Mouse (Mus musculus) right cerebral cortex, postnatal 36 days (tissue): ENCODE measurements around the gene Krt31.

Experiments
- DNase-seq, 2 experiments: peaks; one replicate each; pipeline ENCODE4 v3.0.0; 2022; ENCODE audit warnings: low spot score in 2 of 2, mixed read lengths in 1 of 2

The Krt31 gene

GRCm38 (mm10) chr11:100050451-100050850 is at the start of gene Krt31:
Gene Krt31, minus strand, starts transcription at chr11:100050551.
- no peak for DNase-seq

DNA sequence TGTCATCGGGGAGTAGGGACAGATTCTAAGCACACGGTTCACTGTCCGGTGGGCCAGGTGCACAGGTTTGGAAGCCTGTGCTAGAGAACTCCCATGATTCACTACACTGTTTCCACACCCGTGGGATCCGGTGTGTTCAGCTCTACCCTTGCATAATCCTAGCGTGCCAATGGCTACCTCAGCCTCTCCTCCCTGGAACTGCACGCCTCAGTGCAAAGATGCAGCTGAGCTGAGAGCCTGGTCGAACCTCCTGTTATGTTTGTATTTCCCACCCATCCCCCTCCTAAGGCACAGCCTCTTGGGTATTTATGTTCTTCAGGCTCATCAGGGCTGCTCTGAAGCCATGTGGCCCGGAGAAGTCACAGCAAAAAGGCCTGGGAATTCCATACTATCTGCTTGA is 47.5 kb upstream of the Krt31 start:
- no peak for DNase-seq

DNA sequence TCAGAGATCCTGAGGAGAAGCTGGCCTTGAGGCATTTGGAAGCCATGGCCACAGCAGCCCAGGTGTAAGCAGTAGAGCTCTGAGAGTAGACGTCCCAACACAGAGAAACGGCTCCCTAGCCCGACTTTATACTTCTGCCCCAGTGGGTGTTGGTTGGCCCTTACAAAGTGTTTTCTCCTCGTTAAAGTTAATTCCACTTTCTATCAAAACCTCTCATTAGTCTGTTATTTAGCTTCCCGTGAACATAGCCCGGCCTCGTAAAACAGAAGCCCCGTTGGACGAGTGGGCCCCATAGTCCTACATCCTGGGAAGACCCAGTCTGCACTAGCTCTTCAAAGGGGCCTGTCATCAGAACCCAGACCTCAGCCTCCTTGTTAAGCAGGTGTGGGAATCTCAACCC is 45.8 kb upstream of the Krt31 start, which contains the start of gene Krt35:
Krt35 (minus strand) TSS at position 101 of the 400 bp plus-strand sequence.
- DNase-seq: no peak

GRCm38 (mm10) chr11:100088378-100089025 is 38.2 kb upstream of the Krt31 start:
- DNase-seq: no peak

DNA sequence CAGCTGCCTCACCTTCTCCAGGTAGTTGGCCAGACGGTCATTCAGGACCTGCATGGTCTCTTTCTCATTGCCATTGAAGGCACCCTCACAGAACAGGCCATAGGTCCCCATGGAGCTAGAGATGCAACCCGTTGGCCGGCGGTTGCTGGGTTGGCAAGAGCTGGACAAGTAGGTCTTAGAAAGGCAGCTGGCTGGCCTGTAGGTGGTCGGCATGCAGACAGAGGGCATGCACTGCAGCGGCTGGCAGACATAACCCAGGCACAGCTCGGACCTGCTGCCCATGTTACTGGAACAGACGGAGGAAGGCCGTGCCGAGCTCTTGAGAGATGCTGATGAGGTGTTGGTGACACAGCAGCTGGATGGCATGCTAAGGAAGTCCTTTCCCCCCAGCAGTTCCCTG is 37.5 kb upstream of the Krt31 start, which contains the start of gene Krt32:
Krt32 (minus strand) TSS at position 366 of the 400 bp plus-strand sequence.
- no peak for DNase-seq

- DNase-seq: no peak
Measured at GRCm38 (mm10) chr11:100073873-100074272, 23.5 kb upstream of the Krt31 start.

DNA sequence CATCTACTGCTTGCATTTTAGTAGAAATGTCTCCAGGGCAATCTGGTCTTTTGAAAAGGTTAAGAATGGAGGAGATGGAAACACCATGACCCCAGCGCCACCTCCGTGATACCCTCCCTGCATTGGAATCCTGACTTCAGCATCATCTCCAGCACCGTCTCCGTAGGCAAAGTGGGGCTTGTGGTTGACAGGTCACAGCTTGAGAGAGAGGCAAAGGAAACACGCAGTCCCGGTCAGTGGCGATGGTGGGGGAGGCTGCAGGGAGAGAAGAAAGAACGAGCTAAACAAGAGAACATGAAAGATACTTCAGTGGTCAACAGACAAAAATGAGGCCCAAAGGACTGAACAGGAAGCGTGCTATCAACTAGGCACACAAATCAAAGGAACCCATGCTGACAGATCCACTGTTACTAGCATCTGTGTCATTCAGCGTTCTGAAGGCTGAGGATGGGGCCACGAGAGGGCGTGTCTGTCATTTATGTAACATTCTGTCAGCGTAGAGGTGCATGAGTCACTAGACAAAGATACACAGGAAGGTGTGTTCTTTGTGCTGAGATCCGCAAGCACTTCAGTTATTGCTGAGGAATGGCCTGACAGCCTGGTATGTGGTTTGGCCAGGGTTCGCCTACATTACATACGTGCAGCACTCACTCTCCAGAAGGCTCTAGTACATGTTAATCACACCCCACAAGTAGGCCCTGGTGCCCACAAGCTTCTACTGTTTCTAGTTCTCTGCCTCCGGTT is 17.1 kb upstream of the Krt31 start:
- DNase-seq: no peak

DNA sequence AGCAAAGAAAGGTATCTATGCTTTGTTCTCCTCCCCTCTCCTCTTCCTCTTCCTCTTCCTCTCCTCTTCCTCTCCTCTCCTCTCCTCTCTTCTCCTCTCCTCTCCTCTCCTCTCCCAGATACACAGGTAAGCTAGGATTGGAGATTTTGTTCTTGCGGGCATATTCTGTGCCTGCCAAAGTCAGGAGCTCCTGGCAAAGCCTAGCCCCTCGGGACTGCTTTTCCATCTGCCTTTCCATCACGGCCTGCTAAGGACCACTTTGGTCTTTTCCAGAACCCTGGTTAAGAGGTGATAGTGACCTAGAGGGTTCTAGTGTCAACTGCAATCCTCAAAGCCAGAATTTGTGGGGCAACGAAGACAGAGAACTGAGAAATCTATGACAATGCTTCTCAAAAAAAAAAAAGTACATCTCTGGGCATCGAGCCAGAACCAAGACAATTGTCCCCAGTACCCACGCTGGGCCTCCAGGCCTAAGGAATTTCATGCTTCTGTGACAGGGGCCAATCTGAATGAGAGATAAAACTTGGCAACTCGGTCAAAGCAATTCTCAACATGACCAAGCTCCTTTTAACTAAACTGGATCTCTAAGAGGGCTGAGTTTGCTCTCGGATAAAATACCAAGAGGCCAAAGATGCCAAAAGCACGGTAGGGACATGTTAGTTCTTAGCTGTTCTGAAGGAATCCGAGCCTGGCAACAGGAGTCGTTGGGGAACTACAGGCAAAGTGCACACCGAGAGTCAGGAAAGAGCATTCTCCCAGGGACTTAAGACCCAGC is 16.1 kb upstream of the Krt31 start:
- no peak for DNase-seq

DNA sequence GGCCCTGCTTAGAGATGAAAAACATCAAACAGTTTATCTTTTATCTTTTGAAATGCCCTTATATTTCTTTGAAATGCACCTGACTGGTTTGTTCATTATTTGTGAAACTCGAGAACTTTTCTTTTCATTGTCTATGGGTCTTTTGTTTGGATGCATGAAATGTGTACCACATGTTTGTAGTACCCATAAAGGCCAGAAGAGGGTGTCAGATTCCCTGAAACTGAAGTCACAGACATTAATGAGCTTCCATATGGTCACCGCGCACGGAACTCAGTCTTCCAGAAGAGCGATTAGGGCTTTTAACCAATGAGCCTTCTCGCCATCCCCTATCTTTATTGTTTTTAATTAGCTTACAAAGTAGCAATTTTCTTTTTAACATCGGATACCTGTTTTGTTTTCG is 8.5 kb upstream of the Krt31 start:
- no peak for DNase-seq

- no peak for DNase-seq
Measured at GRCm38 (mm10) chr11:100055686-100056655, 5.6 kb upstream of the Krt31 start.

DNA sequence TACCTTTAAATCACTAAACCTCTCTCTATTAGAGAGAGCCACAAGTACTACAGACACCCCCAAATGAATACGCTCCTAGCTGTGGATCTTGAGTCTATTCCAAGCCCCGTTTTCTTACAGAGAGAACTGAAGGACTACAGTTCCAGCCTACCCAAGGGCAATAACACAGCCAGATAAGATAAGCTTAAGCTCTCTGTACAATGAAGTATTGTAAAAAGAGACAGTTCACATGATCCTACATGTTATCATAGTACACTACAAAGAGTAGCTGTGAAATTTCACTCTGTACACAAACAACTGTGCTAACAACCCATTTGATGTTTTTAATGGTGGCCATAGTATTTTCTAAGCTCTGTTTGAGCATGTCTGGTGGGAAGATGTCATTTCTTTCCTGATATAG is 3.2 kb downstream of the Krt31 start:
- DNase-seq: no peak

- no peak for DNase-seq
Measured at GRCm38 (mm10) chr11:100046303-100046866, 4.0 kb downstream of the Krt31 start.

GRCm38 (mm10) chr11:100041454-100041853 is 8.9 kb downstream of the Krt31 start, which contains the start of gene Krt34:
Gene Krt34, minus strand, starts transcription at chr11:100041554.
- no peak for DNase-seq

GRCm38 (mm10) chr11:100029768-100030167 is 20.6 kb downstream of the Krt31 start, which contains the start of gene Krt33b:
Gene Krt33b, minus strand, starts transcription at chr11:100029868.
- no peak for DNase-seq

GRCm38 (mm10) chr11:100021438-100021837 is 28.9 kb downstream of the Krt31 start:
- DNase-seq: peak in 1 of 2 experiments; percentile 7

DNA sequence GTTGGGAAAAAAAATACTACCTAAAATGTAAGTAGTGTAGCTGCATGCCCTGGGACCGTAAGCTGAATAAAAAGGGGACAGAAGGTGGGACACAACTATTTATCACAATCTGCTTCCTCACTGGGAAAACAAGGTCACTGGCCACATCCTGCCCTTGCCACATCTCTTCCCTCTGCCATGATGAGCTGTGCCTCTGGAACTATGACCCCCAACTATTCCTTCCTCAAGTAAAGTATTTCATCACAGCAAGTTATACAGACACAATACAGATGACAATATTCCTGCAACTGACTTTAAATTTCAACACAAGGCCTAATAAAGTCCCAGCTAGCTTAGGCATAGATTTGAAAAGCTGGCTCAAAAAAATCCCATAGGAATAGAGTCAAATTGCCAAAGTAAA is 30.9 kb downstream of the Krt31 start:
- DNase-seq: no peak

GRCm38 (mm10) chr11:100016112-100016511 is 34.2 kb downstream of the Krt31 start, which contains the start of gene Krt33a:
Gene Krt33a, minus strand, starts transcription at chr11:100016212.
- no peak for DNase-seq

- no peak for DNase-seq
Measured at GRCm38 (mm10) chr11:100013691-100014171, 36.6 kb downstream of the Krt31 start.

- DNase-seq: no peak
Measured at GRCm38 (mm10) chr11:100010682-100011081, 39.7 kb downstream of the Krt31 start.

- DNase-seq: peak in 1 of 2 experiments; percentile 45
Measured at GRCm38 (mm10) chr11:100008336-100008735, 42.0 kb downstream of the Krt31 start.
